Mouse (Mus musculus) T-helper 2 cell (primary cell): ENCODE results near the gene Prkce.

Source experiments
- in situ Hi-C: fragments of 300-600 bp; cut with MboI, MseI; formaldehyde crosslinking; loops from one replicate; pipeline ENCODE4 v1.15.1; 2025; ENCODE audit warnings: high pct_unique_total_duplicates

Prkce gene

GRCm38 (mm10) chr17:86167320-86168230, at the start of gene Prkce:
TSS of gene Prkce (plus strand) at chr17:86167785.
- in situ Hi-C loops: loop anchor here (10.0 kb wide), 1 partner anchor 137 kb away; no protein-coding TSS in a partner anchor

DNA sequence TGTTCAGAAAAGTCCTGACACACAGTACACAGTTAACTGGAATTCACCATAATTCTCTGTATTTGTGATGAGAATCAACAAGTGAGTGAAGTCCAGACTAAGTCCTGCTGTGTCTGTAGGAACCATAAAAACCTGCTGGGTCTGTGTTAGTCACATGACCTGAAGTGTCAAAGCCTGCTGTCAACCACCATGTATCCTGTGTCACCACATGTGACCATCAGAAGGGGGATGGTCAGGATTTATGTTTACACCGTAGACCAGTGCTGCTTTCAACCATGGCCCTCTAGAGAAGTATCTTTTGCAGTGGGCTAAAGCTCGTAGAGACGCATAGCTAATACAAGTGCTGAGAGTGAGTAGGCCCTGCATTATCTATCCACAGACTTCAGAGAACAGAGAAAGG, 44.4 kb upstream of the Prkce start:
- in situ Hi-C loops: no loop called here

DNA sequence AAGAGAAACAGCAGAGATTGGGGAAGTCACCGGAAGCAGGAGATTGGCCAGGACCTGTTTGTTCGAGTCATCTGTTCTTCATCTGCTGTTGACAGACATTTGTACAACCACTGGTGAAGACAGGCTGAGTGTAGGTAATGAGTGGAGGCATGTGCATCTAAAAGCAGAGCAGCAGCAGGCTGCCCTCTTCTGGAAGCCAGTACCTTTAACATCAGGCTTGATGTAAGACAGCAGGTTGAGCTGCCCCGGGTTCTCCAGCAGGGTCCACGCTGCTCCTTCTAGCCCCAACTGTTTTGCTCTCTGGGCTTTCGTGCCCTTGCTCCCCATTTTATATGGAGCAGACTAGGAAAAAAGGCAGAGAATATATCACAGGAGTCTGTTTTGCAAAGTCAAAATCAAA, 41.7 kb upstream of the Prkce start:
- in situ Hi-C loops: loop anchor here (25.0 kb wide), 1 partner anchor 1164 kb away; the partner anchor contains the start of gene Ppm1b

DNA sequence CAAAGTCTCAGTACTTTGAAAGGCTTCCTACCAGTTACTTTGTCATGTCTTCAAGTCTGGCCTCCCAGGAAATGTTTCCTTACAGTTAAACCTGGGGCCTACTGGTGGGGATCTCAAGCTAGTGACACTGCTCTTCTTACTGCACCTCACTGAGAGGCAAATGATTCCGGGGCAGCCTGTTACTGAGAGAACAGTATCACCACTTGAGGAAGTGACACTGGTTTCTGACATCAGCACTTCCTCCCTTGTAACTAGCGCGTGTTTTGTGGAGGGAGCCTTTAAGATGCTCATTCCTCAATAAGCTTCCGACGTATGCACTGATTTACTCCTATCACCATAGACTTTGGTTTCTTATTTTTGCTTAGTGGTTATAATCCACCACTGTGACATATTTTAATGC, 39.4 kb upstream of the Prkce start:
- in situ Hi-C loops: loop anchor here (25.0 kb wide), 1 partner anchor 1166 kb away; the partner anchor contains the start of gene Ppm1b

GRCm38 (mm10) chr17:86132534-86132933, 35.1 kb upstream of the Prkce start:
- in situ Hi-C loops: loop anchor here (25.0 kb wide), 1 partner anchor 1170 kb away; the partner anchor contains the start of gene Ppm1b

DNA sequence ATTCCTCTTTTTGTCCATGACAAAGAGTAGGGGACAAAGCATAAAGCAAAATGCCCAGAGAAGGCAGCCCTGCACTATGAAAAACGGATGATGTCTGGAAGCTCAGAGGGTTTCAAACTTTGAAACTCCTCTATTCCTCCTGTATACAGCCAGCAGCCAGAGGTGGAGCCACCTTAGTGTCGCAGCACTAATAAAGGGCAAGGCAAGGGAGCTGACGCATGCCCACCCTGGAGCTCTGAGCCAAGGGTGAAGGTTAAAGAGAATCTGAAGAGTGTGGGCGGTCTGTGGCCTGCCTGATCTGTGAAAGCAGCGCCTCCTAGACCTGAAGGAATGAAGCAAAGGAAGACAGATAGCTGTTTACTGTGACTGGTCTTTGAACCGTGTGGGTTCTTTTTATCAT, 33.1 kb upstream of the Prkce start:
- in situ Hi-C loops: loop anchor here (25.0 kb wide), 1 partner anchor 1172 kb away; the partner anchor contains the start of gene Ppm1b

DNA sequence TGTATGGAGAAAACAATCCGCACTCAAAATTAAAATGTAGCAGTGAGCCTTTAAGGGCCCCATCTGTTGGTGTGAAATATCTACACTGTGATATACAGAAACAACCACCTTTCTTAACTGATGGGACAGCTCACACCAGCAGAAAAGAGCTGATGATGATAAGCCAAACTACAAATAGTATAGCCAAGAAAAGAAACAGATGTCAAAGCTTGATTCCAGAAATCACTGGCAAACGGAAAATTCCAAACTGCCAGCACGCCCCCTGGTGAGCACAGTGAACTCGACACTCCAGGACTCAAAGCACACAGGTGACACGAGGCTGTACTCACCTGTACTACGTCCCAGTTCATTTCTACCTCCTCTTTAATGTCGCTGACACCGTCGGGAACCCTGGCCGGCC, 31.8 kb upstream of the Prkce start:
- in situ Hi-C loops: loop anchor here (25.0 kb wide), 1 partner anchor 1174 kb away; the partner anchor contains the start of gene Ppm1b

DNA sequence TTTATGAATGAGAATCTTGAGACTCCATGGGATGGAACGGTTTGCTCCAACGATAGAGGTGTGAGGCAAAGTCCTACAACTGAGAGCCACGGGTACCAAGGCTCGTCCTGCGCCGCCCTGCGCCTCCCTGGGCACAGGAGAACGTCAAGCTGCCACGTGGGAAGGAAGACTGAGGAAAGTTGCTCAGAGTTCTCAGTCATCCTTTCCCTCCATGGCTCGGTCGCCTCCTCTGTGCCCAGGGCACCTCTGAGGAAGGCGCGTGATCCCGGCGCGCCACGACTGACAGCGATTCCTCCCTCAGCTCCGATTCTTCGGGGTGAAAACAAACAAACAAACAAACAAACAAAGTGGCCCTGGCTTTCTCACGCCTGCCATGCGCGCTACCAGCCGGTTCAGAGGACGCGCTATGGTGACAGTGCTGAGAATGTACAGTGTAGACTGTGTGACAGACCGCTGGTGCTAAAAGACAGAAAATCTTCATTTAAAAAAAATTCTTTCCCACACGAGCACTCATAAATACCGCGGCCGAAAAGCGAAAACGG, 23.0 kb upstream of the Prkce start:
- in situ Hi-C loops: loop anchor here (25.0 kb wide), 1 partner anchor 1182 kb away; the partner anchor contains the start of gene Ppm1b

- in situ Hi-C loops: loop anchor here (25.0 kb wide), 1 partner anchor 1183 kb away; the partner anchor contains the start of gene Ppm1b
Observed at GRCm38 (mm10) chr17:86145079-86145951, 22.3 kb upstream of the Prkce start, which contains the start of gene Srbd1. TSS of gene Srbd1 (minus strand) at chr17:86145175.

- in situ Hi-C loops: loop anchor here (25.0 kb wide), 1 partner anchor 1187 kb away; the partner anchor contains the start of gene Ppm1b
Observed at GRCm38 (mm10) chr17:86149726-86150125, 17.9 kb upstream of the Prkce start.

GRCm38 (mm10) chr17:86150867-86151348, 16.7 kb upstream of the Prkce start:
- in situ Hi-C loops: no loop called here

GRCm38 (mm10) chr17:86156999-86157398, 10.6 kb upstream of the Prkce start:
- in situ Hi-C loops: loop anchor here (5.0 kb wide), 1 partner anchor 285 kb away; no protein-coding TSS in a partner anchor

GRCm38 (mm10) chr17:86162672-86163071, 4.9 kb upstream of the Prkce start:
- in situ Hi-C loops: loop anchor here (5.0 to 10.0 kb wide), 2 partner anchors 55 to 142 kb away; no protein-coding TSS in a partner anchor

DNA sequence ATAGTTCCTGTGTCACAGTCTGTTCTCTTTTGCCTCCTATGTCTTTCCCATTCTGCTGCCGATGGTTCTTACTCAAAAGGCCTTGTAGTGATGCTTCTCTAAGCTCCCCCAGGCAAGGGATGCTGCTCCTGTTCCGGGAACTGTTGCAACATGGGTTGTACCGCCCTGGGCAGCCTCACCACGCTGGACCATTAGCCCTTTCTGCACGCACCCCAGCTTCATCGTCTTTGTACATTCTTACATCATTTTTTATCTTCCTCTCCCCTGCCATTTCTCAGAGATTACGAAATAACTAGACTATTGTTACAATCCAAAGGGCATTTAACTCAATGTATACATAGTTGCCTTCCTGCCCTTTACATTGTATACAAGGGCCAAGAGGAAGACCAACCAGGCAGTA, 3.2 kb upstream of the Prkce start:
- in situ Hi-C loops: loop anchor here (5.0 to 10.0 kb wide), 2 partner anchors 53 to 140 kb away; no protein-coding TSS in a partner anchor

DNA sequence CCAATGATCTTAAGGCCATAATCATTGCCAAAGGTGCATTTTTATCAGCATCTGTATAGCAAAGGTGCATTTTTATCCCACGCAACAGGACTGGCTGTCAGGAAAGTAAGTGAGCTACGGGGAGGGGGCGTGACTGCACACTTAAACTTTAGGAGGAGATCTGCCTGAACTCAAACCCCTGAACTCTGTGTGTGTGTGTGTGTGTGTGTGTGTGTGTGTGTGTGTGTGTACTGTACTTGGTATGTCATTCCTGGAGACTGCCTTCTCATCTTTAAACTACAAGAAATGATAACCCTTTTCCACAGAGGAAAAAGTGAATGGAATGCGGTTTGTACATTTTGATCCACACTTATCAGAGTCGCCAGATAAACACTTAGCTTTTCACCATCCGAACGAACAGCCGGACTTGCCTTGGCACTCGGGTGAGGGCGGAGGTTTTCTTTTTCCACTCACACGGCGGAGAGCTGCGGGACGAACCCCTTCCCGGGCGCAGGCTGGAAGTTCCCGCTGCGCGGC, 1.5 kb upstream of the Prkce start:
- in situ Hi-C loops: loop anchor here (10.0 kb wide), 1 partner anchor 139 kb away; no protein-coding TSS in a partner anchor

DNA sequence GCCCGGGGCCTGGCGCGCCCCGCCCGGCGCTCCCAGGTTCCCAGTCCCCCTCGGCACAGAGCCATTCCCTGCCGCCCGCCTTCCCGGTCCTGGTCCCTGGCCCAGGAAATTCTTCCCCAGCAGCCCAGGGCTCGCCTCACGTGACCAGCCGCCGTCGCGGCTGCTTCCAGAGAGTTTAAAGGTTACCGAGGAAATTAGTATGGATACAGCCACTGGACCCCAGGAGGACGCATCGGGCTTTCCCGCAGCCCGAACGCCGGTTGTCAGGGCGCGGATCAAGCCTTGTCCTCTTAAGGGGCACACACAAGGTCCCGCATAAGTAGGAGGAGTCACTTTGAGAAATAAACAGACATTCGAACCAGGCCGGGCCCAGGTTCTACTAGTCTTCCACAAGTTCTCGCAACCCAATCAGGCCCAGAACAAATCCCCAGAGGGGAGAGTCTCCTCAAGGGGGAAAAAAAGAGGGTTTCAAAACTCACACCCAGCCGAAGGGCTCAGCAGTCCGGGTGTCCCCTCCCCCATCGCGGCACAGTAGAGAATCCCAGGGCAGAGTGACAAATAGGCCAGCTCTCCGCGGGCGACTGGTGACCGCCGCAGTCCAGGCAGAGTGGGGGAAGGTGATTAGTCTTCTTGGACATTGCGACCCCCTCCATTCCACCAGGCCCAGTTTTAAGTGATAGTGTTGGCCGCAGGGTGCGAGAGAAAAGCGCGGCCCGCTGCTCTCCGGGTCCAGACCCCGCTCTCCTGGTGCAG, 842 bp upstream of the Prkce start:
- in situ Hi-C loops: loop anchor here (10.0 kb wide), 1 partner anchor 138 kb away; no protein-coding TSS in a partner anchor

GRCm38 (mm10) chr17:86168231-86168981, 821 bp downstream of the Prkce start:
- in situ Hi-C loops: loop anchor here (10.0 kb wide), 1 partner anchor 136 kb away; no protein-coding TSS in a partner anchor

DNA sequence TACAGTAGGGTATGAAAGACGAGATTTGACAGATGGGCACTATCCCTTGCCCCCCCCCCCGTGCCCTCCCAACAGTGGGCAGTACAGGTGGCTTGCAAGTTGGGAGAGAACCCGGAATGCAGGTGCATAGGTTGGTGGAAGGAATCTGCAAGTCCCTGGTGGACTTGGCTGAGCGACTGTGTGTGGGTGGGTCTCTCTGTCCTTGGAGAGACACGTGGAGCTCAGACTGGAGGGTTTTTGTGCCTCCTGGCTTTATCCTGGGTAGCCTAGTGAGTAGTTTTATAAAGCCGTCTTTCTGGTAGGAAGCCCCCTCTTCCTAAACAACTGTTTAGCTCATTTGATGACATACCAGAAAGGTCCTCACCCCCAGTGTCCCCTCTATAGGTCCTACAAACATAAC, 1.5 kb downstream of the Prkce start:
- in situ Hi-C loops: loop anchor here (10.0 kb wide), 1 partner anchor 136 kb away; no protein-coding TSS in a partner anchor
